ENCODE assay signal across 27 mouse cellular contexts in the genomic region with DNA sequence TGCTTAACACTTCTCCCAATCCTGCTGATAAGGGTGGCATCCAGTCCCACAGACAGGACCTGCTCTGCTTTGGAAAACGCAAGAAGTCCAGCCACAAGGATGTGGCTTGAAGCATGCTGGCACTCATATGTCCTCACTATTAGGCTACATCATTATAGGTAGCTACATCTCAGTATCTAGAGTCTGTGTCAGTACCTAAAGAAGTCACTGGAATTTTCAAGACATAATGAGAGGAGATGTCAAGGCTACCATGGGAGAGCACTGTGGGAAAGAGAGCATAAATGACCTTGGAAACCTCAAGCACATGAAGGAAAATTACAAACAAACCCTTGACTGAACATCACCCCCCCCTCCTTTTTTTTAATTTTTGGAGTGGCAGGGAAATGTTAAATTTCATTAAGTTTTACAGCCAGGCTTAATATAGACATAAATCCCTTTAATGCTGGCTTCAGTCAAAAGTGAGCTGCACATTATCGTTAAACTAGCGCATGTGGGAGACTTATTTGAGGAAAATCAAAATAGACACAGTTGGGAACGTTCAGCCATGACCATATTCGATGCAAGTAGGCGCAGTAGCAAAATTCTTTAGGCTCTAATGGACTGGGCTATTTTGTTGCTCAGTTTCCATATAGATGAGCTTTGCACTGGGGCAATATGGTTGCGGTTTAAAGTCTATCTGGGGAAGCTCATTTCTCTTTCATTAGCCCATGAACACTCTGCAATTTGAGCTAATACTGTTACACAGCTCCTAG.
DNase-seq lines count a peak whose midpoint lies in the region; ATAC-seq and TF ChIP-seq lines count a peak whose summit lies in the region.
"Had no signal": no experiment of that assay in that cellular context is flagged by ENCODE, and none has a peak within 500 bp of the region (broad histone marks: within the 10 kb centered on the region; RNA-seq: fewer than 3 reads in every experiment).

No protein-coding gene starts in this region.

- H3K9ac ChIP-seq in hindbrain, embryonic 14.5 days = no peak overlapping the region
- H3K9ac ChIP-seq in hindbrain, embryonic 11.5 days (ENCODE audit: low read depth, low read length) = no peak overlapping the region
- no peak overlapping the region for H3K9ac ChIP-seq in hindbrain, postnatal 0 days (replicated peaks; ENCODE audit: low read length)
- no peak overlapping the region for H3K9ac ChIP-seq in hindbrain, embryonic 13.5 days
- no peak overlapping the region for H3K9ac ChIP-seq in midbrain, postnatal 0 days (replicated peaks; ENCODE audit: low read length, poor library complexity, severe bottlenecking)
- no peak overlapping the region for H3K9ac ChIP-seq in neural tube, embryonic 14.5 days (replicated peaks; ENCODE audit: low read depth, low read length)
- H3K9ac ChIP-seq: embryonic facial prominence, embryonic 13.5 days; embryonic facial prominence, embryonic 15.5 days; forebrain, embryonic 12.5 days had no signal

- no peak for DNase-seq in hindbrain, embryonic 14.5 days (ENCODE audit: low spot score)
- no peak for DNase-seq in hindbrain, embryonic 11.5 days (ENCODE audit: low spot score)
- peak; percentile 3 for DNase-seq in hindbrain, postnatal 0 days (ENCODE audit: low spot score)
- DNase-seq in midbrain, postnatal 0 days (ENCODE audit: low spot score) = peak; percentile 6
- DNase-seq in midbrain, embryonic 10.5 days (ENCODE audit: low spot score) = no peak
- no peak for DNase-seq in embryonic facial prominence, embryonic 10.5 days (ENCODE audit: low spot score)
- DNase-seq: adrenal gland, adult 8-10 months; adrenal gland, postnatal 14 days; adrenal gland, postnatal 36 days; B cell, adult 2 months; cerebellum, adult 11-12 months; cerebellum, adult 2 months; cerebellum, adult 9-10 months; cerebellum, postnatal 10 days; cerebellum, postnatal 25 days had no signal

- WGBS in hindbrain, embryonic 14.5 days = 69% methylated on average over 7 of the region's 7 CpGs
- WGBS in hindbrain, embryonic 11.5 days = 87% methylated on average over 7 of the region's 7 CpGs
- 80% methylated on average over 7 of the region's 7 CpGs for WGBS in hindbrain, postnatal 0 days
- 73% methylated on average over 7 of the region's 7 CpGs for WGBS in hindbrain, embryonic 13.5 days
- WGBS in midbrain, postnatal 0 days = 74% methylated on average over 7 of the region's 7 CpGs
- WGBS in midbrain, embryonic 10.5 days = 90% methylated on average over 7 of the region's 7 CpGs
- 52% methylated on average over 7 of the region's 7 CpGs for WGBS in neural tube, embryonic 14.5 days
- 88% methylated on average over 7 of the region's 7 CpGs for WGBS in embryonic facial prominence, embryonic 10.5 days

- no peak for TF ChIP-seq CTCF in hindbrain, postnatal 0 days (IDR thresholded peaks at IDR 0.05; ENCODE audit: low read depth)
- no peak for TF ChIP-seq CTCF in midbrain, postnatal 0 days (IDR thresholded peaks at IDR 0.05)

- no peak overlapping the region for H3K27ac ChIP-seq in hindbrain, embryonic 14.5 days
- H3K27ac ChIP-seq in hindbrain, embryonic 11.5 days (ENCODE audit: low read depth, low read length) = no peak overlapping the region
- H3K27ac ChIP-seq in hindbrain, postnatal 0 days = no peak overlapping the region
- H3K27ac ChIP-seq in hindbrain, embryonic 13.5 days = no peak overlapping the region
- H3K27ac ChIP-seq in midbrain, postnatal 0 days (ENCODE audit: low read depth, low read length) = no peak overlapping the region
- H3K27ac ChIP-seq in midbrain, embryonic 10.5 days (replicated peaks) = no peak overlapping the region
- H3K27ac ChIP-seq in neural tube, embryonic 14.5 days (ENCODE audit: low read depth, low read length) = peak overlapping the region; percentile 62
- no peak overlapping the region for H3K27ac ChIP-seq in embryonic facial prominence, embryonic 10.5 days (replicated peaks)
- H3K27ac ChIP-seq: embryonic facial prominence, embryonic 13.5 days; embryonic facial prominence, embryonic 15.5 days; forebrain, embryonic 10.5 days; forebrain, embryonic 12.5 days had no signal

- no peak overlapping the region for H3K4me2 ChIP-seq in hindbrain, embryonic 14.5 days (replicated peaks)
- no peak overlapping the region for H3K4me2 ChIP-seq in hindbrain, embryonic 11.5 days (replicated peaks; ENCODE audit: low read depth, low read length)
- H3K4me2 ChIP-seq in hindbrain, postnatal 0 days (ENCODE audit: low read depth, low read length) = no peak overlapping the region
- no peak overlapping the region for H3K4me2 ChIP-seq in hindbrain, embryonic 13.5 days
- H3K4me2 ChIP-seq in midbrain, postnatal 0 days (ENCODE audit: low read depth, low read length, poor library complexity, severe bottlenecking) = no peak overlapping the region
- no peak overlapping the region for H3K4me2 ChIP-seq in neural tube, embryonic 14.5 days (ENCODE audit: low read depth, low read length)
- H3K4me2 ChIP-seq: embryonic facial prominence, embryonic 13.5 days; embryonic facial prominence, embryonic 15.5 days; forebrain, embryonic 12.5 days had no signal

- no peaks in the 10 kb centered on the region for H3K27me3 ChIP-seq in hindbrain, embryonic 14.5 days (ENCODE audit: control insufficient read depth, insufficient read depth, low read length)
- no peaks in the 10 kb centered on the region for H3K27me3 ChIP-seq in hindbrain, embryonic 11.5 days (ENCODE audit: control insufficient read depth, insufficient read depth, low read length)
- no peaks in the 10 kb centered on the region for H3K27me3 ChIP-seq in hindbrain, postnatal 0 days (ENCODE audit: insufficient read depth, low read length)
- no peaks in the 10 kb centered on the region for H3K27me3 ChIP-seq in hindbrain, embryonic 13.5 days
- no peaks in the 10 kb centered on the region for H3K27me3 ChIP-seq in midbrain, postnatal 0 days (ENCODE audit: insufficient read depth, low read length)
- no peaks in the 10 kb centered on the region for H3K27me3 ChIP-seq in midbrain, embryonic 10.5 days (ENCODE audit: low read depth, poor library complexity, severe bottlenecking)
- H3K27me3 ChIP-seq in neural tube, embryonic 14.5 days (ENCODE audit: control insufficient read depth, insufficient read depth, low read length) = no peaks in the 10 kb centered on the region
- no peaks in the 10 kb centered on the region for H3K27me3 ChIP-seq in embryonic facial prominence, embryonic 10.5 days (replicated peaks; ENCODE audit: low read depth, poor library complexity, severe bottlenecking)
- H3K27me3 ChIP-seq: embryonic facial prominence, embryonic 13.5 days; embryonic facial prominence, embryonic 15.5 days; forebrain, embryonic 12.5 days had no signal

- H3K9me3 ChIP-seq in hindbrain, embryonic 14.5 days (ENCODE audit: control insufficient read depth, low read length) = no peaks in the 10 kb centered on the region
- no peaks in the 10 kb centered on the region for H3K9me3 ChIP-seq in hindbrain, embryonic 11.5 days (ENCODE audit: control insufficient read depth, low read length)
- no peaks in the 10 kb centered on the region for H3K9me3 ChIP-seq in hindbrain, postnatal 0 days (ENCODE audit: low read length)
- no peaks in the 10 kb centered on the region for H3K9me3 ChIP-seq in hindbrain, embryonic 13.5 days
- H3K9me3 ChIP-seq in midbrain, postnatal 0 days (ENCODE audit: low read length) = no peaks in the 10 kb centered on the region
- H3K9me3 ChIP-seq in midbrain, embryonic 10.5 days (replicated peaks) = no peaks in the 10 kb centered on the region
- H3K9me3 ChIP-seq in neural tube, embryonic 14.5 days (ENCODE audit: control insufficient read depth, low read length) = no peaks in the 10 kb centered on the region
- no peaks in the 10 kb centered on the region for H3K9me3 ChIP-seq in embryonic facial prominence, embryonic 10.5 days
- H3K9me3 ChIP-seq: embryonic facial prominence, embryonic 13.5 days; embryonic facial prominence, embryonic 15.5 days; forebrain, embryonic 10.5 days; forebrain, embryonic 12.5 days had no signal

- H3K36me3 ChIP-seq in hindbrain, embryonic 14.5 days (replicated peaks; ENCODE audit: control insufficient read depth, insufficient read depth) = no peaks in the 10 kb centered on the region
- no peaks in the 10 kb centered on the region for H3K36me3 ChIP-seq in hindbrain, embryonic 11.5 days (ENCODE audit: control insufficient read depth, insufficient read depth, low read length)
- no peaks in the 10 kb centered on the region for H3K36me3 ChIP-seq in hindbrain, postnatal 0 days (ENCODE audit: insufficient read depth, low read length)
- H3K36me3 ChIP-seq in hindbrain, embryonic 13.5 days = no peaks in the 10 kb centered on the region
- no peaks in the 10 kb centered on the region for H3K36me3 ChIP-seq in midbrain, postnatal 0 days (ENCODE audit: insufficient read depth, low read length)
- no peaks in the 10 kb centered on the region for H3K36me3 ChIP-seq in midbrain, embryonic 10.5 days
- no peaks in the 10 kb centered on the region for H3K36me3 ChIP-seq in neural tube, embryonic 14.5 days (ENCODE audit: control insufficient read depth, insufficient read depth, low read length)
- H3K36me3 ChIP-seq in embryonic facial prominence, embryonic 10.5 days (replicated peaks) = no peaks in the 10 kb centered on the region
- H3K36me3 ChIP-seq: embryonic facial prominence, embryonic 13.5 days; embryonic facial prominence, embryonic 15.5 days; forebrain, embryonic 10.5 days; forebrain, embryonic 12.5 days; G1E had no signal

- H3K4me3 ChIP-seq in hindbrain, embryonic 14.5 days (replicated peaks; ENCODE audit: low read length) = no peak overlapping the region
- H3K4me3 ChIP-seq in hindbrain, embryonic 11.5 days (ENCODE audit: low read depth, low read length) = no peak overlapping the region
- H3K4me3 ChIP-seq in hindbrain, postnatal 0 days (ENCODE audit: low read length) = no peak overlapping the region
- H3K4me3 ChIP-seq in hindbrain, embryonic 13.5 days = no peak overlapping the region
- no peak overlapping the region for H3K4me3 ChIP-seq in midbrain, postnatal 0 days (ENCODE audit: low read depth, low read length)
- H3K4me3 ChIP-seq in midbrain, embryonic 10.5 days = no peak overlapping the region
- no peak overlapping the region for H3K4me3 ChIP-seq in neural tube, embryonic 14.5 days (ENCODE audit: low read depth, low read length)
- no peak overlapping the region for H3K4me3 ChIP-seq in embryonic facial prominence, embryonic 10.5 days
- H3K4me3 ChIP-seq: embryonic facial prominence, embryonic 13.5 days; embryonic facial prominence, embryonic 15.5 days; erythroblast, embryonic 14.5 days; forebrain, embryonic 10.5 days; forebrain, embryonic 12.5 days had no signal

- 0 out of 2 replicates have a peak, but pooled peaks have one; percentile 37 for ATAC-seq in hindbrain, embryonic 14.5 days (ENCODE audit: low FRiP score)
- ATAC-seq in hindbrain, embryonic 11.5 days (ENCODE audit: low FRiP score) = no peak
- no peak for ATAC-seq in hindbrain, postnatal 0 days
- no peak for ATAC-seq in hindbrain, embryonic 13.5 days (ENCODE audit: low FRiP score)
- no peak for ATAC-seq in midbrain, postnatal 0 days (ENCODE audit: low FRiP score)
- peak; percentile 74 for ATAC-seq in neural tube, embryonic 14.5 days (ENCODE audit: low read depth)
- ATAC-seq: activated CD4-positive, CD25-positive, alpha-beta regulatory T cell, adult 4 months; CD4-positive, CD25-positive, alpha-beta regulatory T cell, adult 4 months; forebrain, embryonic 14.5 days; Patski had no signal

- H3K4me1 ChIP-seq in hindbrain, embryonic 14.5 days (replicated peaks; ENCODE audit: control insufficient read depth, insufficient read depth, low read length) = no peaks in the 10 kb centered on the region
- H3K4me1 ChIP-seq in hindbrain, embryonic 11.5 days (replicated peaks; ENCODE audit: control insufficient read depth, insufficient read depth, low read length) = no peaks in the 10 kb centered on the region
- no peaks in the 10 kb centered on the region for H3K4me1 ChIP-seq in hindbrain, postnatal 0 days (ENCODE audit: insufficient read depth, low read length)
- no peaks in the 10 kb centered on the region for H3K4me1 ChIP-seq in hindbrain, embryonic 13.5 days (replicated peaks)
- no peaks in the 10 kb centered on the region for H3K4me1 ChIP-seq in midbrain, postnatal 0 days (ENCODE audit: insufficient read depth, low read length)
- no peaks in the 10 kb centered on the region for H3K4me1 ChIP-seq in midbrain, embryonic 10.5 days
- no peaks in the 10 kb centered on the region for H3K4me1 ChIP-seq in neural tube, embryonic 14.5 days (ENCODE audit: control insufficient read depth, insufficient read depth, low read length)
- H3K4me1 ChIP-seq in embryonic facial prominence, embryonic 10.5 days = no peaks in the 10 kb centered on the region
- H3K4me1 ChIP-seq: embryonic facial prominence, embryonic 13.5 days; embryonic facial prominence, embryonic 15.5 days; forebrain, embryonic 10.5 days; forebrain, embryonic 12.5 days had no signal

Comparison
In these comparisons a context has a peak if more than half of its experiments do, and no peak if none do; other contexts are left out.
1. ATAC-seq: peak in hindbrain, embryonic 14.5 days (single experiment) and neural tube, embryonic 14.5 days (single experiment); none in hindbrain, embryonic 11.5 days (single experiment), hindbrain, postnatal 0 days (single experiment), hindbrain, embryonic 13.5 days (single experiment) and midbrain, postnatal 0 days (single experiment).
2. DNase-seq: peak in hindbrain, postnatal 0 days (single experiment) and midbrain, postnatal 0 days (single experiment); none in hindbrain, embryonic 14.5 days (single experiment), hindbrain, embryonic 11.5 days (single experiment), midbrain, embryonic 10.5 days (single experiment) and embryonic facial prominence, embryonic 10.5 days (single experiment).